Mouse (Mus musculus) c-Kit-positive CD71-positive TER-119-negative erythroid progenitor cells, embryonic 14.5 days (primary cell): ENCODE results near the gene Hmmr.
"Not testable (repeated sequence)": the region's sequence is repeated elsewhere in the genome, so short reads cannot be mapped to it uniquely, and the experiment has no call there.

Experiments used
- DNase-seq: peaks from one replicate; pipeline ENCODE4 v3.0.0-alpha.2; 2013; ENCODE audit warnings: low read depth

Gene Hmmr

DNA sequence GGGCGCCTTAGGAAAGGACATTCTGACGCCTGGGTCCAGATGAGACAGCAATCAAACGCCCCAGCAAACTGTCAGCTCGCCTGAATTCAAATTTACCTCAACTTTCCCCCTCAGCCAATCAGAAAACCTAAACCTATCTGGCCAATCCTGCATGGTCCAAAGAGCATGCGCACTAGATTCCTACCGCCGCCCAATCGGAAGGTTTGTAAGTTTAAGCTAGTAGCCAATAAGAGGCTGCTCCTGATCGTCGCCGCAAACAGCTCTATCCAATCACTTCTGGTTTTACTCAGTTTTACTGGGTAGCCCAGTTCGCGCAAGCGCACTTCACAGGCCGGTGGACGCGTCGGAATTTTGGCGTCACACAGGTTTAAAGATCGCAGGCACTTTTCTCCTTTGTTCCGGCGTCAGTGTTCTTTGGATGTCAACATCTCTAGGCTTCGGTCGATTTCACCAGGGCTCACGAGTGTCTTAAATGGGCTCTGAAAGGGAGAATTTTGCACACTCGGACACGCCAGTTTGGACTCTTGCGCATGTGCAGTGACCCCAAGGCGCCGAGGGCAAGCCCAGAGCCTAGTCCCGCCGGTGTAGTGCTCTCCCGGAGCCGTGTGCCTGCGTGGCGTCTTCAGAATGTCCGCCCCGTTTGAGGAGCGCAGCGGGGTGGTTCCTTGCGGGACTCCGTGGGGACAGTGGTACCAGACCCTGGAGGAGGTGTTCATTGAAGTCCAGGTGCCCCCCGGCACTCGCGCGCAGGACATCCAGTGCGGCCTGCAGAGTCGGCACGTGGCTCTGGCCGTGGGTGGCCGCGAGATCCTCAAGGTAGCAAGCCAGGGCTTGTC is at the start of gene Hmmr, which contains the start of gene Nudcd2:
Gene Hmmr, minus strand, starts transcription at position 84 of the 836 bp plus-strand sequence.
Gene Nudcd2, plus strand, starts transcription at position 329 of the 836 bp plus-strand sequence.
- DNase-seq = peak; percentile 97

DNA sequence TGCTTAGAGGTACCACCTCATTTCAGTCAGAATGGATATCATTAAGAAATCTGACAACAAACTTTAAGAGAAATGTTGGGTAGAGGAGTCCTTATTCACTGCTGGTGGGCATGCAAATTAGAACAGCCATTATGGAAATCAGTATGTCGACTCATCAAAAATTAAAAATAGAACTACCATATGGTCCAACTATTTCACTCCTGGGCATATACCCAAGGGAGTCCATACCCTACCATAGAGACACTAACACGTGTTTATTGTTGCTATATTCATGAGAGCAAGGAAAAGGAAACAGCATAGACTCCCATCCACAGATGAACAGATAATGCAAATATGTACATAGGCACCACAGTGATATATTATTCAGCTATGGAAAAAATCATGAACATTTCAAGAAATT is 48.6 kb upstream of the Hmmr start:
- no peak for DNase-seq

DNA sequence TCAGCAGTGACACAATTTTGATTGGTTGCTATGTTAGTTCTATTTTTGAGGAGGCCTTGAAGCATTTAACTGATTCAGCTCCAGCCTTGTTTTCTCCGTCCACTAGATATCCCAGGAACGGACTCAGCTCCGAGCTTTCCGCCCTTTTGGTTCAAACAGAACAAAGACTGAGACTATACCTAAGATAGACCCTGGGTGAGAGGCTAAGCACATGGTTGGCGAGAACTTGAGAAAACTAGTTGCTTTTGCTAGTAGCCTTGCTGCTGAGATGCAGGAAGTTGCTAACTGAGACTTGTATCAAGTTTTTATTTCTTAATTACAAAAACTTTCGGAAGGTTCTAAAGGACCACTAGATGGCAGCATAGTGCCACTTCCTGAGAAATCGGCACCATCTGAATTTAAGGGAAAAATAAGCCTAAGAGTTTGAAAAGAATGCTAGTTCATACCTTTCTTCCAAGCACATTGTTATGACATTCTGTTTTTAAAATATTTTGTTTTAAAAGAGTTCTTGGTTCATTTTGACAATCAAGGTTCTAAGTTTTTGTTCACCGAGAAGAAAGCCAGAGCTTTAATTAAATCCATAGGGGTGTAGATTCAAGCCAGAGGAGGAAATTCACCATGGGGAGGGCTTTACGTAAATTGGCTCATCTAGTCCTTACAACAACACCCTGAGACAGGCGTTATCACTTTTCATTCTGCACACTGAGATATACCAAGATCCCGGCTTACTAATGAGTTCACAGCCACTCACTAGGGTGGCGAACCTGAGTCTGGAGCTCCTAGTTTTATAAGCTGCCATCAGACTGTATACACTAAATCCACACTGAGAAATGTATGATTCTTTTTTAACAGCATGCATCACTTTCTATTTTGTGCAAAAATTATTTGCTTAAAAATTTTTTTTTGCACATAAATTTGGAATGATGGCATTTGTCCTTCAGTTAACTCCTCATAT is 42.4 kb upstream of the Hmmr start:
- DNase-seq = peak; percentile 19

DNA sequence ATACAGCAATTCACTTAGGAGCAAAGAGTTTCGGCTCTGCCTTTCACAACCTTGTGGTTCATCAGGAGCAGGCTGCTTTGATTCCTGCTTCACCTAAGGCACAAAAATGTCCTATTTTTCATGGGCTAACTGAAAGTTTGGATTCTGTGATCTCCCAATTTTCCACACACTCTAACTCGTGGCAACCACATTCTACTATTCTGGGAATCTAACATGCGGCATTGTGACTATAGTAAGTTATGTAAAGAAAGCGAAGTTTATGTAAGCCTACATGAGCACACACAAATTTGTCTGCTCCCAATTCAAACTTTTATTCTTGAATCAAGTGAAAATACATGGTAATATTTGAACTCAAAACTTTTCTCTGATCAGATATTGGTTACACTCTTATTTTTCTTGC is 31.5 kb upstream of the Hmmr start:
- DNase-seq = no peak

DNA sequence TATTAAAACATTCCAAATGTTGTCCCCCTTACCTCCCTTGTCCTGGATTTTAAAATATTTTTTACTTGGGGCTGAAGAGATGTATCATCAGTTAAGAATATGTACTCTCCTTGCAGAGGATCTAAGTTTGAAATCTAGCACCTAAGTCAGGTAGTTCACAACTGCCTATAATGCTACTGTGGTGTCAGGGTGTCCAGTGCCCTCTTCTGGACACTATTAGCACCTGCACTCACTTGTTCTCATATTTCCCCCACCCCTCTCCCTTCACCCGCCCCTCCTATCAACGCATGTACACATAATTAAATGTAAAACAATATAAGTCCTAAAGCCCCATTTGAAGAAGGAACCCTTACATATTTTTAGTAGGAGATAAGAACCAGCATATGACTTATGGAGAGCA is 30.2 kb upstream of the Hmmr start:
- DNase-seq = peak; percentile 27

DNA sequence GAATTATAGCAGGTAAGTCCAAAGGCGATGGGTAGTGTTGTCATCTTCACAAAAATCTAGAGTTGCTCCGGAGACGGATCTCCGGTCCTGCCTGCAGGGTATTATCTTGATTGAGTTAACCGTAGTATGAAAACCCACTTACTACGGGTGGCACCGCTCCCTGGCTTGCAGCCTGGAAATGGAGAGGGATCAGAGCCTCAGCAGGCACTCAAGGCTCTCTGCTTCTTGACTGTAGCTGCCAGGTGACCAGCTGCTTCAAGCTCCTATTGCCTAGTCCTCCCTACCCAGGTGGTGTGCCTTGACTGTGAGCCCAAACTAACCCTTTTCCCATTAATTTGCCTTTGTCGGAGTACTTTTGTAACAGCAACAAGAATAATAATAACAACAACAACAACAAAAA is 26.7 kb upstream of the Hmmr start:
- DNase-seq = no peak

DNA sequence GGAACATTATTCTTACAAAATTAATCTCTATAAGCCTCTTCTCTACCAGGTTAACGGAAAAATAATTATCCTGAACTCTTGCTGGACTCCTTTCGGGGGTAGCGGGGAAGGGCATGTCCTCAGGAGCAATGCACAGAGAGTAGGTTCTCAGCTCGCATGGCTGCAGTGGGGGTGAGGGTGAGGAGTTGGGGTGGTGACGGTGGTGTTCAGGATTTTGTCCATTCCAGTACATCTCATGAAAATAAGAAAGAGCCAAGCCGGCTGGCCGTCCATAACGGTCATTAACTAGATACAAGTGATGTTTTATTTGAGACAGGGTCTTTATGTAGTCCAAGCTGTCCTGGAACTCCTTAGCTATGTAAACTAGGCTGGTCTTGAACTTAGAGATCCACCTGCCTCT is 22.7 kb upstream of the Hmmr start:
- DNase-seq = no peak

DNA sequence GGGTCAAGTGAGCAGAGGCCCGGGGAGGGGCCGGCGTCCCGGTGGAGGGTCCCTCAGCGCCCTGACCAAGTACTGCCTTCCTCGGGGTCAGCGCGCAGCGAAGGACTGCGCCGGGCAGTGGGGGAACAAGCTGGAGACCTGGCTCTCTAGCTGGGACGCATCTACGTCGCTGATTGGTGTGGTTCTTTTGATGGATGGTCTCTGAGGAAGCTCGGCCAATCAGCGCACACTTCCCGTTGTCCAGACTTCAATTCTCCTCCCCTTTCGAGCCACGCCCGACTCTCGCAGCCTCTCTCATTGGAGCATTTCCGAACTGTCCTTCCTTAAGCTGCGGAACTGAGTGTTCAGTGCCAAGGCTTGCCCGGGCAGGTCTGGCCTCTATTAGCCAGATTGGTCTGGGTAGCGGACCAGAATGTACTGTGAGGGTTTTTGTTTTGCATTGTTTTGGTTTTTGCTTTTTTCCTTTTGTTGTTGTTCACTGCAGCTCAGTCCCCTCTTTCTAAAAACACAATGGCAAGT is 21.9 kb upstream of the Hmmr start, which contains the start of gene Ccng1:
Gene Ccng1, minus strand, starts transcription at position 203 of the 519 bp plus-strand sequence.
- DNase-seq = peak; percentile 97

DNA sequence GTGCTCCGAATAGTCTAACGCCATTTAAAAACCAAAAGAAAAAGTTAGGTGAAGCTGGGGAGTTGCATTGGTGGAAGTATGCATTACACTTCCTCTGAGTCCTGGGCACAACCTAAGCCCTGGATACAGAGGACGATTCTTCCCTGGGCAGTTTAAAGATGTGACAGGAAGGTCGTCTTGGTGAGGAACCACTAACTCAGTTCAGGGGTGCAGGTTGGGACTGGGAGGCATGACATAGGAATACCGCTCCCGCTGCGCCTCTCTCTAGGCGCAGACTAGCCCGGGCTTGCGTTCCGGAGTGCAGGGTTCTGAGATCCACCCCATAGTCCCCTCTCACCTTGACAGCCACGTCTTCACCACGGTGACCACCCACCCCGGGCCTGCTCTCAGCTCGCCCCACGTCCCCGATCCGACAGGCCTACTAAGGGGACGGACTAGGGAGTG is 21.5 kb upstream of the Hmmr start:
- DNase-seq = no peak

DNA sequence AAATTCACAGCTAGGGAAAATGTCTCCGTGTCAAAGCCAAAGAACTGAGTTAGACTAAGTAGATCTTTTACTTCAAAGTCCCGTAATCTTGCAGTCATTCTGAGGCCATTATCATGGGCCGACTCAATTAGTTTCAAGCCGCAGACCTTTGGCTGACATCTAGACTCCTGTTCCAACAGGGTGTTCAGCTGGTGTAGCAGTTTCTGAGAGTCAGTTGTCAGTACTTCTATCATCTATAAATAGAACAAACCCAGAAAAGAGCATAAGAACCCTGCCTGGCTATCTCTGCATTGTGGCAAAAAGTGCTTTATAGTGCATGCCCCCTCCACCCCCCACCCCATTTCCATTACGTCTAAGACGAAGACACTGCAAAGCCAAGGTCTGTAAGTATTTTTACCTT is 20.6 kb upstream of the Hmmr start:
- DNase-seq = no peak

DNA sequence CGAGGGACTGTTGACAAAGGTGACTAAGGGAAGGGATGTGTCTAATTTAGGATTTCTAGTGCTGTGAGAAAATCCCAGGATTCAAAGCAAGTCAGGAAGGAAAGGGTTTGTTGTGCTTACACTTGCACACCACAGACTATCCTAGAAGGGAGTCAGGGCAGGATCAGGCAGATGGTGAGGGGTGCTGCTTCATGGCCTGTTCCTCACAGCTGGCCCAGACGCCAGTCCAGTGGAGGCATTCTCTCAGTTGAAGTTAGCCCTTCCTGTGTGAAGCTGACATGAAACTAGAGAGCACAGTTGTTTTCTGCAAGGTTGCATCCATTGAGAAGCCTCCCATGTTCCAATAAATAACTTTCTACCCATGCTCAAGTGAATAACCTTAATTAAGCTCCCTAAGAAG is 14.5 kb upstream of the Hmmr start:
- DNase-seq = no peak

DNA sequence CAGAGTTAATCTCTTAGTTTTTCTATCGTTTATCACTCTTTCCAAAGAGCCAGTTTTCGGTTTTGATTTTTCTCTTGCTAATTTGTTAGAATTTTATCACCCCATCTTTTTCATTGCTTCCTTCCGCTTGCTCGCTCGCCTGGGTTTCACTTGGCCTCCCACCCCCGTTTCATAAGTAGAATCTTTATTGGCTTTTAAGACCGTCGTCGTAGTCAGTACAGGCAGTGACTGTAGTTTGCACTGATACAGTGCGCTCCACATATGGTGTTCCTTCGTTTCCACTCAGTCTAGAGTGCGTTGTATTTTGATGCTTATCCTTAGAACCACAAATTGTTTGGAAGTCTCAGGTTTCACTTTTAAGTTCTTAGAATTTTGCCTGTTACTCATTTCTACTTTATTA is 13.1 kb upstream of the Hmmr start:
- DNase-seq = no peak

DNA sequence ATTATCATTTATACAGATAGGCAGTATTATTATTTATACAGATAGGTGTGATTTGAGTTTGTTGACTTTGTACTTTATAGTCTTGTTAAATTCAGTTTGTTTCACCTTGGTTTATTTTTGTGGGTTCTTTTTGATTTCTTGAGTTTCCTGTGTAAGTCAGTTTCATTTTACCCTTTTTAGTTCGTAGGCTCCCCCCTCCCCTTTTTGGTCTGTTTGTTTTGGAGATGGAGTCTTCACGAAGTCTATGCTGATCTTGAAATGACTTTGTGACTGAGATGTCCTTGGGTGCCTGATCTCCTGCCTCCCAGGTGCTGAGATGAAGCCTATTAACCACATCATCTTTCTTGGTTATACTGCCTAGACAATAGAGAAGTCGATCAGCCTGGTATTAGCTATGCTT is 11.1 kb upstream of the Hmmr start:
- DNase-seq = no peak

DNA sequence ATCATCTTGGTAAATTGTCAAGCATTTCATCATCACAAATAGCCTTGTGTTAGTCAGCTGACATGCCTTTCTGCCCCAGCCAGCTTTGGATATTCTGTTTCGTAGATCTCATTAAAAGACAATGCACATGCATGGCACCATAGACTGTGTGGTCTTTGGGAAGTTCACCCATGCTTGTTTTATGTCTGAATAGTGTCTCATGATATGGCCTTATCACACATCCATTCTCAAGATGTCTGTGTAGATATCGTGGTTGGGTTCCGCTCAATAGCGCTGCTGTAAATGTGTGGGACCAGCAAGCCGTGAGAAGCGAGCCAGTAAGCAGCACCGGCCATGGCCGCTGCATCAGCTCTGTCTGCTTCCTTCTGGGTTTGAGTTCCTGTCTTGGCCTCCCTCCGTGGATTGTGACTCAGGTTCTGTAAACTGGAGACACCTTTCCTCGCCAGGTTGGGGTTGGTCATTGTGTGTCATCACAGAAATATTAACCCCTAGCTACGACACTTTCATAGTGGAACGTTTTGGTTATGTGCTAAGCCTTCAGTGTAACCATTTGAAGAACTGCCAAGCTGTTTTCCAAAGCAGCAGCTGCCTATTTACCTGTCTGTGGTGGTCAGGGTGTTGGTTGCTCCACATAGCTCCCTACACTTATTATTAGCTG is 8.5 kb upstream of the Hmmr start:
- DNase-seq = no peak

DNA sequence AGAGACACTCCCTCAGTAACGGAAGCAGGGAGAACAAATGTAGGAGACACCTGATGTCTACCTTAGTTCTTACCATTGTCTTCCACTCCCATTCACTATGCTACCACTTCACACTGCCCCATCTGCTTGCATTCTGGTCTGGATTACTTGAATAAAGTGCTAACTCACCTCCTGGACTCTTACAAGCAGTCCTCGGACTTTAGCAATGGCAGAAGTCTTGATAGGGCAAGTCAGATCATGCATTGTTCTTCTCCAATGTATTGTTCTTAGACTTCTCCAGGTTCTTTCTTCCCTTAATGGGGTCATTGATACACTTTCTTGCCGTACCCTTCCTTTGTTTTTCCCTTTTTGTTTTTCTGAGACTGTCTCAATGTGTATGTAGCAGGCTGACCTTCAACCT is 4.1 kb upstream of the Hmmr start:
- DNase-seq = no peak

DNA sequence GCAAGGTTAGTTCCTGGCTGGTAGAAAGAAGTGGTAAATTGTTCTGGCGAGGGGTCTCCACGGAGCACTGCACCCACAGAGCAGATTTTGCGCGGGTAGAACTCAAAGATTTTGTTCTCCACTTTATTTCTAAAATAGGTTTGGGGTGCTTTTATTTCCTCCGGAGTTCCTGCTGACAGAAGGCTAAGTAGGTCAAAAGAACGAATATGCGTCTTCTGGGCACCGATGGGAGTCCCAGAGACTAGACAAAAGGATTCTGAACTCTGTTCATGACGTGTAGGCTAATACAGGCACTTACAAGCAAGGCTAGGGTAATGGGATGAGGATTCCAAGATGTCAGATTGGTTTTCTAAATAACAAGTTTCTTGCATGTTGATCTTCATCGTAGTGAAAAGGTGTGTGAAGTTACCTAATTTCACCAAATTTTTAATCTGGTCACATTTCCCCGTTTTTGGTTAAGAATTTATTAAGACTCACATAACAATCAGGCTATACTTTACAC is 1.1 kb upstream of the Hmmr start:
- DNase-seq = no peak

DNA sequence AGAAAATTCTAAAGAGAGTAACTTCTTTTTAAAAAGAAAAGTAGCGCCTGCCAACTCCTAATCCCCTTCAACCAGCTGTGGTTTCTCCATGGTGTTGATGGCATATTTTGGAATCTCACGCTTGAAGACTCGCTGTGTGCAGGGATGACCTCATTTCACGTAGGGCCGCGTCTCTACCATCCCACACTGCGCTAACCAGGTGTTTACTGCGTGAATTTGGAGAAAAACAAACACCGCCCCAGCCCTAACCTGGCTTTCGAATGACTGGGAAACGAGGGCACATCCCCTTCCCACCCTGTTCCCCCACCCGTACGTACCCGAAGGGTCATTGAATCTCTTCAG is 254 bp downstream of the Hmmr start:
- no peak for DNase-seq

DNA sequence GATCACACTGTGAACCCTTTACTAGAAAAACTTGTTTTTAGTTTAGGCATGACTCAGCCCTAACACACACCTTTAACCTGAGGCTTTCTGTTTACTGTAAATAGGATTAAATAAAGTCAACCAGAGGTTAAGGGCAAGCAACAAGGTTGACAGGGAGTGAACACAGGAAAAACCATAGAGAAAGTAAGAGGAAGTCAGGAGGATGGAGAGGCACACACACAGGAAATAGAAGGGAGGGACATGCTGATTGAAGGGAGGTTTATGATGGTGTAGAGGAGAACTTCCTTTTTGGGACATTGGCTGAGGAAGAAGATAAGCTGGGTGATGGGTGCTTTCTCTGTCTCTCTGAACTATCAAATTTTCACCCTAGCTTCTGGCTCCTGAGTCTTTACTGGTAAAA is 14.9 kb downstream of the Hmmr start:
- DNase-seq = no peak

DNA sequence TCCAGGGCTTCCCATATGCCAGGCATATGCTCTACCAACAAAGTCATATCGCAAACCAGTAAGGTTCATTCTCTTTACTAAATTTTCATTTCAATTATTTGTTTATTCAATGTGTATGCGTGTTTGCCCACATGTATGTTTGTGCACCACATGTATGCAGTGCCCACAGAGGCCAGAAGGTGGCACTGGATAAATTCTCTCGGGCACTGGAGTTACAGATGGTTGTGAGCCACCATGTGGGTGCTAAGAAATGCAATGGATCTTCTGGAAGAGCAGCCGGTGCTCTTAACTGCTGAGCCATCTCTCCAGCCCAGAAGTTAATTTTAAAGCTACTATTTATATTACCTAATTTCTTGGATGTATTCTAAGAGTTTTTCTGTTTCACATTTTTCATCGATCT is 17.7 kb downstream of the Hmmr start:
- DNase-seq = no peak

DNA sequence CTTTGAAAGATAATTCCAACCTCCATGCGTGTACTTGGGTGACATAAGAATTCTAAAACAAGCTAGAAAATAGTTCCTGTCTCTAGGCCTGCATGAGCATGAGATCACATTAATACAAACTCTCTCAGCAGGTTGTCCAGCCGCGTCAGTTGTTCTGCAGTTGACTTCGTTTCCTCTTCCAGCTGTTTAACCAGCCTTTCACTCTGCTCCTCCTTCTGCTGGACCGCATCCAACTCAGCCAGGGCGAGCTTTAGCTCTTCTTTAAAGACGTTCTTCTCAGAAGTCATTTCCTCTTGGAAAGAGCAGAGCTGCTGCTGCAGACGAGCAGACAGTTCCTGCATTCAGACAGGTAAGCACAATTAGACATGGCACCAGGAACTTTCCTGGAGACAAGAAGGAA is 19.4 kb downstream of the Hmmr start:
- DNase-seq = no peak

DNA sequence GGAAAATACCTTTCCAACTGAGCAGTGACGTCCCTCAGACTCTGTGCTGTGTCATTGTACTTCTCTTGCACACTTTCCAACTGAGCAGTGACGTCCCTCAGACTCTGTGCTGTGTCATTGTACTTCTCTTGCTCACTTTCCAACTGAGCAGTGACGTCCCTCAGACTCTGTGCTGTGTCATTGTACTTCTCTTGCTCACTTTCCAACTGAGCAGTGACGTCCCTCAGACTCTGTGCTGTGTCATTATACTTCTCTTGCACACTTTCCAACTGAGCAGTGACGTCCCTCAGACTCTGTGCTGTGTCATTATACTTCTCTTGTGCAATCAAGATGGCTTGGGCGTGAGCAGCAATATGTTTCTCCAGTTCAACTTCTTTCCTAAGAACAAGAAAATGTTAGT is 23.3 kb downstream of the Hmmr start:
- DNase-seq = not testable (repeated sequence)

DNA sequence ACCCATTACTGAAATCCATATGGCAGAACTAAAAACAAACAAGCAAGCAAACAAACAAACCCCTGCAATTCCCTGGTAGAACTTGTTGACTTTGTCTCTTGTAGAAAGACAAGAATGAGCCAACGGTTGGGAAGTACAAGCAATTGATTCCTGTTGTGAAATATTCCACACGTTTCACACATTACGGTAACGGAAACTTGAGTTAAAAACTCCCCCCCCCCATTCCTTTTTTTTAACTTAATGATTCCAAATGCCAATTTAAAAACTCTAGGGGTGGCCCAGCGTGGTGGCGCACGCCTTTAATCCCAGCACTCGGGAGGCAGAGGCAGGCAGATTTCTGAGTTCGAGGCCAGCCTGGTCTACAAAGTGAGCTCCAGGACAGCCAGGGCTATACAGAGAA is 38.1 kb downstream of the Hmmr start, which contains the start of gene Mat2b:
Gene Mat2b, minus strand, starts transcription at position 101 of the 400 bp plus-strand sequence.
- DNase-seq = peak; percentile 15
